Mouse (Mus musculus): ENCODE measurements around the gene Vmn2r33. TPM values are rescaled to one million over a fixed set of nuclear protein-coding genes. Genes with fewer than 3 reads are reported as not detected.
"Not testable (repeated sequence)": the region's sequence is repeated elsewhere in the genome, so short reads cannot be mapped to it uniquely, and the experiment has no call there.

Vmn2r33 gene
- not detected in 2 replicates for polyA plus RNA-seq (2012; rRNA removed)

DNA sequence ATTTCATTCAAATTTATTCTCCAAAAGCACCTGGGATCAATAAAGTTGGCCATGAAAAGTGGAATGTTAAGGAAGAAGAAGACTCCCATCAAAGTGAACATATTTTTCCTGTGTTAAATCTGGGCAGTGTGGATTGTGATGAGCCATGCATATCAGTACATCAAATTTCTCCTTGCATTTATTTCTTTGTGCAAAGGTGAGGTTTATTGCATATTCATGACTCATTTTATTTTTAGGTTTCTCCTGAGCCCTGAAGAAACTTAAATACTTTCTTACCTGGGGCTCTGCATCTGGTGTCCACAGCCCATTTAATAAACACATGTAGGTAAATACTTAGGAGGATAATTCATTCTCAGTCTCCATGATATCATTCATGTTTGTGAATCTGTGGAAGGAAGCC lies at the start of gene Vmn2r33:
Gene Vmn2r33, minus strand, starts transcription at position 101 of the 400 bp plus-strand sequence.
- DNase-seq (ENCODE audit: extremely low spot score in 1 of 2, low spot score in 1 of 2): not testable (repeated sequence)

Other genes with a start within 250 kb of the Vmn2r33 start
- not detected in 2 replicates for gene Vmn2r30, start 229.2 kb downstream of the Vmn2r33 start, polyA plus RNA-seq (2012; rRNA removed)
- gene Gm45783, start 192.2 kb downstream of the Vmn2r33 start, polyA plus RNA-seq (2012; rRNA removed): not detected in 2 replicates
- gene Vmn2r31, start 167.1 kb downstream of the Vmn2r33 start, polyA plus RNA-seq (2012; rRNA removed): not detected in 2 replicates
- not detected in 2 replicates for gene Vmn2r32, start 86.8 kb downstream of the Vmn2r33 start, polyA plus RNA-seq (2012; rRNA removed)
- gene Vmn2r34, start 122.7 kb upstream of the Vmn2r33 start, polyA plus RNA-seq (2012; rRNA removed): not detected in 2 replicates

Data from frontal cortex, adult 2 months (tissue).